Mouse (Mus musculus): ENCODE measurements at regions not wholly inside any gene's neighbourhood (a gene's known extent, or its start where the extent isn't known, plus 50 kb on each side); places are given as distances from the start of the nearest gene placed in this dataset.

GRCm38 (mm10) chr15:87264906-87265305 is 279.2 kb upstream of the Fam19a5 start:
- DNase-seq, result peak; percentile 18 to 41

DNA sequence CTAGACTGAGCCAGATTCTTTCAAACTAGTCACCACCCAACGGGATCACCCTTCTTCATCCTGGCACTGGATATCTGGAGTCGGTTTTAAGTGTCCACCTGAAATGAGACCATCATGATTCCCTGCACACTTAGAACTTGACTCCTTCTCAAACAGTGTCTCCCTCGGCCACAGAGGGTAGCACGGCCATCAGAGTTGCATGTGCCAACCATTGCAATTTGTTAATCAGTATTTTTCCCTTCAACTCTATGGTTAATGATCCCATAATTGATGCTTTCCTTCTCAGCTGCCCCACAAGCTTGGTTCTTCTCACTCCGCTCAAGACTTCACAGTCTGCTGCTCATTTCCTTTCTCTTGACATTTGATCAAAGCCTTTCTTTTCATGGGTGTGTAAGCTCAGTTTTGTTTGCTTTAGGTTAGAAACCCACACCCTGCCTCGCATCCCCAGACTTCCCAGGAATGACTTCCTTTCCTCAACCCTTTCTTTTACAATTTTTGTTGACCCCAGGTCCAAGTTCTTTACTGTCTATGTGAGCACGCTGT is 253.0 kb upstream of the Fam19a5 start:
- no peak for DNase-seq

GRCm38 (mm10) chr15:87319896-87320295 is 224.2 kb upstream of the Fam19a5 start:
- no peak for DNase-seq

GRCm38 (mm10) chr15:87321067-87321985 is 222.8 kb upstream of the Fam19a5 start:
- DNase-seq, result peak; percentile 18 to 19

DNA sequence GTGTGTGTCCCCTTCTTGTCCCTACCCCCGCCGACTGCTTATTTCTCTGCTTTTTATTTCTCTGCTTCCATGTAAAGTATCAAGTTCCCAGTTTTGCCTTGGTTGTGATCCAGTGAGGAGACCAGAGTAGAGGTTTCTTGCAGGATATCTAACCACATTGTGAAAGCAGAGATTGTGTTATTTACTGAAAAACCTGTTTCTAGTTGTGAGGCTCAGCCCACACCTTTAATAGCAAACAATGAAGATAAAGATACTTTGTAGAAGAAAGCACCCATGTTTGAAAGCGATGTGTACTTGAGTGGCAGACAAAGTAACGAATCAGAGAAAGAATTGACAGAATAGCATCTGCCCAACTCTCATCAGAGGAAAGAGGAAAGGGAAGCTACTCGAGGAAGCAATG is 218.7 kb upstream of the Fam19a5 start:
- DNase-seq, result no peak

- DNase-seq, result no peak
Measured at GRCm38 (mm10) chr15:87326281-87326680, 217.8 kb upstream of the Fam19a5 start.

DNA sequence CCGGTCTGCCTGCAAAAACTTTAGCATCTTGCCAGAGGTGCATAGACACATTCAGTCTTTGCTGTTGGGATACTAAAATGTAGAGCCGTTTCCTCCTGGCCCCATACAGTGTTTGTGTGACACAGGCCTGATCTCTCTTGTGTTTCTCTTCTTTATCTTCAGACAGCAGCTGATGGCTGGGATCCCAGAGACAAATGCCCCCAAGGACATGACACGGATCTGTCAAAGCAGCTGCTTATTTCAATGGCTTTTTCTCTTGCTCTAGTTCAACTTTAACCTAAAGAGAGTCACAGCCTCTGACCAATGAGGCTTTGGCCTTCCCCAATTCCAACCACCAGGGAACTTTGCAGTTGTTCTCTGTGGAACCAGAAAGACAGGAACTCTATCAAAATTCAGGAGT is 211.7 kb upstream of the Fam19a5 start:
- DNase-seq, result no peak

DNA sequence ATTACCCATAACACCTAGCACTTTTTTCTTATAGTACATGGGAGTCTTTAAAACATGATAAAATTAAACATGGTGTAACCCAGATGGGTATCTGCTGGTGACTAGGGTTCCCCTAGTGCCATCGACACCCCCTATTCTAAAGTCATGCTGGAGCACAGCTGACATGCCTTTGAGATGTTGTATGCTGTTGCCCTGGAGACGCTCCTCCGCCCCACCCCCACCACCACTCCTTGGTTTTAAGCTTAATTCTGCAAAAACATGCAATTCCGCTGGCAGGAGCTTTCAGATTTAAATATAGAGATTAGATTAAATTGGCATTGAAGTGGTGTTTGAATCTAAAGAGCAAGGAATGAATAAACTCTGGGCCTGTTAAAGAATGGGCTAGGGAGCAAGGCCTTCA is 210.6 kb upstream of the Fam19a5 start:
- no peak for DNase-seq

DNA sequence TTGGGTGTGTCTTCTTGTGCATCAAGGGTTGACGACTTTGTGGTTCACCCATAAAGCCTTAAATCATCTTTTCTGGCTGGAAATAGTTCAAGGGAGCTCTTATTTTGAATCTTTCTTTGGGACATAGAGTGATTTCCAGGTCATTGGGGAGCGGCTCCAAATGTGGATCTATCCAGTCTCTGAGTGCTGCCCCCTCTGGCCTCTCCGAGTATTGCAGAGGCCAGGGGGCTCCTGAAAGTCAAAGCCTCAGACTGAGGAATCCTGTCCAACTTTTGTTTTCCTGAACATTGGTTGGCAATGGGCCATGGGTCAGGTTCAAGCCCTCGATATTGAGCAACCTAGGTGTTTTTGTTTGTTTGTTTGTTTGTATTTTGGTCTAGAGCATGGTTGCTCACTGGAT is 209.7 kb upstream of the Fam19a5 start:
- peak in 1 of 2 experiments; percentile 23 for DNase-seq

GRCm38 (mm10) chr15:87335324-87335723 is 208.8 kb upstream of the Fam19a5 start:
- peak in 1 of 2 experiments; percentile 17 for DNase-seq

- DNase-seq, result peak; percentile 74 to 75
Measured at GRCm38 (mm10) chr15:87335737-87336136, 208.4 kb upstream of the Fam19a5 start.

- no peak for DNase-seq
Measured at GRCm38 (mm10) chr15:87339904-87340303, 204.2 kb upstream of the Fam19a5 start.

GRCm38 (mm10) chr15:87342656-87343055 is 201.4 kb upstream of the Fam19a5 start:
- DNase-seq, result peak in 1 of 2 experiments; percentile 26

- DNase-seq, result peak; percentile 39 to 48
Measured at GRCm38 (mm10) chr15:87345826-87346225, 198.3 kb upstream of the Fam19a5 start.

- peak; percentile 56 to 62 for DNase-seq
Measured at GRCm38 (mm10) chr15:87349533-87350247, 194.4 kb upstream of the Fam19a5 start.

DNA sequence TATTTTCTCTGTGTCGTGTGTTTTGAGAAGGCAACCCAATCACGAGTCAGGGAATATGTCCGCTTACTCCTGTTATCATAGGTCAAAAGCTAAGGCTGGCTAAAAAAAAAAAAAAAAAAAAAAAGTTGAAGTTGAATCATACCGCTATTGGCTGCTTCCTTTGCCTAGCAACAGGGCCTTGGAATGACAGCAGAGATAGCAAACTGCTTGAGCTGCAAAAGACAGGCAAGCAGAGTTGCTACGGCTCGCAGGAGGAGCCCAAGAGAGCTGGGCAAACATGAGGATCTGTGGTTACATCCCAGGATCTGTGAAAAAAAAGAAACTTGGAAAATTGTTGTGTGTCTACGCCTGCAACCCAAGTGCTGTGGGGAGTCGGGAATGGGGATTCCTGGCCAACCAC is 191.3 kb upstream of the Fam19a5 start:
- no peak for DNase-seq

DNA sequence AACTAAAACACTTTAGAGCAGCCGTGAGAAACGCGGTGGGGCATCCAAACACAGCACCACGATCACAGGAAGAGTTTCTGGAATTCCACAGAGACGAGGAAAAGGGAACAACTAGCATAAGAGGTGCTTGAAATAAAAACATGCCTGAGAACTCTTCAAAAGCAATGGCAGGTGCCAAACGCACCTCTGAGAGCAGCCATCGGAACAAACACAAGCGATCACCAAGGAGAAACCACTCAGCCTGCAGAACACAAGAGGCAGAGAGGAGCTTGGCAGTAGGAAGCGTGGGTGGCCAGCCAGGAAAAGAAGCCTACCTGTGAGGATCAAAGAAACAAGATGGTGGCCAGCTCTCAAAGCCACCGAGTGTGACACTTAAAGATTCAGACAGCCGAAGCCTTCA is 190.2 kb upstream of the Fam19a5 start:
- no peak for DNase-seq

DNA sequence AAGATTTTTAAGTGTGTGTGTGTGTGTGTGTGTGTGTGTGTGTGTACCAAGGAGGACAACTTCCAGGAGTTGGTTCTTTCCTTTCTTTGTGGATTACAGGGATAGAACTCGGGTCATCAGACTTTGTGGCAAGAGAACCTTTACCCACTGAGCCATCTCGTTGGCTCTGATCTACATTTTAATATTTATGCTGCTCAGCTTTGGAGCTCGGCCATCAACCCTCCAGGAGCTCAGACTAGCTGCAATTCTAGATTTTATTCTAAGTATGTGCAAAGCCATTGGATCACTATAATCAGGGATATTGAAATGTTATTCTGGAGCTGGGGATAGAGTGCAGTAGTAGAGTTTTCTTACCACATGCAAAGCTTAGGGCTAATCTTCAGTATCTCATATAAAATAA is 183.6 kb upstream of the Fam19a5 start:
- DNase-seq, result no peak

DNA sequence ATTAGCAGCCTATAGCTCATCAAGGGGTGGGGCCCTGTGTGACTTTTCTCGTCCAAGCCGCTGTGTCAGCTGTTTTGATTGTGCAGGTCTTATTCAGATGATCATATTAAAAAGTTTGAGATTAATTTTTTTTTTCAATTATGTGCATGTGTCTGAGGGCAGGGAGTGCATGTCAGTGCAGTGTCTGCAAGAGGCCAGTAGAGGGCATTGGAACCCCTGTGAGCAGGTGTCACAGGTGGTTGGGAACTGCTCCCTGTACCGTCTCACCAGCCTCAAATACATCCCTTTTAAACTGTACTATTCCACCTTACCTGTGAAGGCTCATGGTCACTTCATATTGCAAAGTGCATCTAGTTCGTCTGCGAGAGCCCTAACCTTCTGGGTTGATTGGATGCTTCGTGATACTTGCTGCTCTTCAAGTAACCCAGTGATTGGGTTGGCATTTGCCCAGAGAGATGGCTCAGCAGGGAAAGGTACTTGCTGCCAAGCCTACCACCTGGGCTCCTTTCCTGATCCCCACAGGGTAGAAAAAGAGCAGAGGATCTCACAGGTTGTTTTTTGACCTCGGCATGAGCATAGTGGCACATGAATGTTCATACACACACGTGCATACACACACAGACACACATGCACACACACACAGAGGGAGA is 178.3 kb upstream of the Fam19a5 start:
- peak; percentile 56 to 60 for DNase-seq

- peak in 1 of 2 experiments; percentile 27 for DNase-seq
Measured at GRCm38 (mm10) chr15:87367381-87367780, 176.7 kb upstream of the Fam19a5 start.

DNA sequence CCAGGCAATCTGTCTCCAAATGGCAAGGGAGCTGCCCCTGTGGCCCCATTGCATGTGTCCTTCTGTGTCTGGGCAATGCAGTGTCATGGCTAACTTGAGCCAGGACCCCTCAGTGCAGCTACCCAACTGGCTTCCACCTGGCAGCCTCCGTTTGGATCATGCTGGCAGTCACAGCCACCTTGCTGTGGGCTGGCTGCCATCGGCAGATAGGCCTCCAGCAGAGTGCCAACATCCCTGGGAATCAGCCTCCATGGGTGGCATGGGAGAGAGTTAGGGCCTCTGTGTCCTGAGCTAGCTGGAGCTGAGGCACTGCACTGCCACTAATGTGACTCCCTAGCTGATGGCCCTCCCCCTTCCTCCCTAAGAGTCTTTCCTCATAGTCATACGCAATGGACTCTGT is 174.7 kb upstream of the Fam19a5 start:
- peak; percentile 34 to 59 for DNase-seq

GRCm38 (mm10) chr15:87369836-87370235 is 174.3 kb upstream of the Fam19a5 start:
- DNase-seq, result no peak

DNA sequence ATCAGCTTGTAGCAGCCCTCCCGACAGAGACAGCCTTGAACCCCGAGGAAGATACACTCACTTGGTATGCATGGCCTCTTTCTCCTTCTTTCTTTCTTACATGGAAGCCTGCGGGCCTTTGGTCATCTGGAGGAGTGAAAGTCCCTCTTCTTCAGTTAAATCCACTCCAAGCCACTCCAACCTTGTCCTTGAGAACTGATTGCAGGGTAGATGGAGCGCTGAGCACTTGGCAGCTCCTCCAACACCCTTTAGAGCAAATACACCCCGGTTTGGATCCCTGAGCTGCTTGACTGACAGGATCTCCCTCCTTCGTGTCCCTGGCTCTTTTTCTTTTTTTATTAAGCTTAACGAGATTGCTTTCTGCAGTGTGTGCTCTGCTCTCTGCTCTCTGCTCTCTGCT is 173.3 kb upstream of the Fam19a5 start:
- no peak for DNase-seq

Data from cerebellum, adult 18-20 months (tissue).